Mouse (Mus musculus) liver, adult (tissue): ENCODE results near the gene Atp2b2.

Source experiments
- GATA4 ChIP-seq: IDR thresholded peaks from 2 replicates; pipeline ENCODE4 v1.6.1; 2014; ENCODE audit warnings: mild to moderate bottlenecking, low read length; ENCODE audit not compliant: insufficient replicate concordance

The Atp2b2 gene

GRCm38 (mm10) chr6:113890023-113890857 is 152.2 kb downstream of the Atp2b2 start:
- TF ChIP-seq GATA4: no peak

- TF ChIP-seq GATA4: no peak
These were observed 153.2 kb downstream of the Atp2b2 start for GRCm38 (mm10) chr6:113889180-113889579.

DNA sequence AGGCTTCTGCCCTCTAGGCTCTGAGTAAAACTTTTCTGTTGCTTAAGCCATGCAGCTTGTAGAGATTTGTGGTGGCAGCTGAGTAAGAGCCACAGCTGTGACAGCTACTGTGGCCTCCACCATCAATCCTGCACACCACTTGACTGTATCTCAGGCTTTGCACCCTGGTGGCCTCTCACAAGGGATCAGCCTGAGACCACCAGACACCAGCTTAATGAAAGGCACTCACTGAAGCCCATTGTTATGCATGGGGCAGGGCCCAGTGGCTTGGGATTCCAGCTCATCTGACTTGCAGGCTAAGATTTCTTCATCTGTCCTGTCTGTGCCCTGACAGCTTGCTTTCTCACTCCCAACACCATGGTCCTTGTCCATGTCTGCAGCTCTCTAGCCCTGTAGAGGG is 155.5 kb downstream of the Atp2b2 start:
- TF ChIP-seq GATA4: no peak

DNA sequence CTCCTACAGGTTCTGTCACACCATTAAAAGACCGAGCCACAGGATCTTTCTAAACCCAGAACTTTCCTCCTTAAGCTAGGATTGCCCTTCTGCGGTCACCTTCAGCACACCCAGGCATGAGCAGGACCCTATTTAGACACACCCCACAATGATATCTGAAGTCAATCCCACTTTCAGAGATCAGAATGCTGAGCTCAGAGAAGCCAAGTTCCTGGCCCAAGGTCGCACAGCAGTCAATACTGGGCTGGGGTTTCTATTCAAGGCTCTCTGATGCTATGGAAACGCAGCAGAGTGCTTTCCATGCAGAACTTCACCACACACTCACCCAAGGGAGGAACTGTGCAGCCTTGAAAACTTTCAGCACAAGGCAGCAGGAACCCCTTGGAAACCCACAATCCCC is 157.6 kb downstream of the Atp2b2 start:
- TF ChIP-seq GATA4: no peak

DNA sequence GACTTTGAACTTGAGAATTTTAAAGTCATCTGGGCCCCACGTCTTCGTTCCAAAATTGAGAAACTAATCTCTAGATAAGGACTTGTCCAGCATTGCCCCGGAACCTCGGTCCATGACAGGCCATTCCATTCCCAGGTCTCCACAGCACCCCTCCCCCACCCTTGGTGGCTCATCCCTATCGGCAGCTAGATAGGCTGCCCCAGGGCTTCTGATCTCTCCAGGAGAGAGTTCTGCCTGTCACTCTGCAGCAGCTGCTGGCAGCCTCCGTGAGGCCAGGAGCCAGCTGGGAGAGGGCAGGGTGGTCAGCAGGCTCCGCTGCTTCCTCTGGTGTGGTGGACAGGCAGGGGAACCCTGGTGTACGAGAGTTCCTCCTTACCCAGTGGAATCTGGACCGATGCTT is 159.2 kb downstream of the Atp2b2 start:
- TF ChIP-seq GATA4: no peak

- no peak for TF ChIP-seq GATA4
These were observed 160.0 kb downstream of the Atp2b2 start for GRCm38 (mm10) chr6:113882396-113882795.

DNA sequence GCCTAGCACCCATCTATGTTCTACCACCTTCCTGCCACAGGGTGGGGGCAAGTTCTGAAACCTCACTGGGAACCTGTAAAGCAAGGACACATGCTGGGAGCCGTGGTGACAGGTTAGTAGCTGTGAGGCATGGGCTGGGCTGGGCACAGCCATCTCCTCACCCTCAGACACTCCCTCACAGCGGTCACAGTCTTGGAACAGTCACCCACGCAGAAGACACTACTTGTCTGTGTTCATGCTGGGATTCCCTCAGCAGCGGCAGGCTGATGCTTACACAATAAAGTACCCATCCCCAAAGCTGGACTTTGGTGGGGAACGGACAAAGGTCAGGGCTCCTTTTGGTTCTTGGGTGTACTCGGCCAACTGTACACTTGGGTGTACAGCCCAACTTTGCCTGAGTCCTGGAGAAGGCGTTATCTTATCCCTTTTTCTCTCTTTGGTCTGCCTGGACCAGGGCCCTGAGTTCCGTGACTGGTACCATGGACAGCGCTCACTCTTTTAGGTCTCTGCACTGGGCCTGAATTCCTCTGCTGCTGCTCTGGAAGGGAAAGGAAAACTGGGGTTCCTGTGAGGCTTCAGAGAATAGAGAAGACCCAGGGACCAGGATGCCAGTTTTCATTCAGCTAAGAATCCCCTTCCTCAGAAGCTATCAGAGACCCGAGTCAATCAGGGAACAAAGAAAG is 160.7 kb downstream of the Atp2b2 start:
- no peak for TF ChIP-seq GATA4

GRCm38 (mm10) chr6:113879366-113879765 is 163.0 kb downstream of the Atp2b2 start:
- TF ChIP-seq GATA4: no peak

DNA sequence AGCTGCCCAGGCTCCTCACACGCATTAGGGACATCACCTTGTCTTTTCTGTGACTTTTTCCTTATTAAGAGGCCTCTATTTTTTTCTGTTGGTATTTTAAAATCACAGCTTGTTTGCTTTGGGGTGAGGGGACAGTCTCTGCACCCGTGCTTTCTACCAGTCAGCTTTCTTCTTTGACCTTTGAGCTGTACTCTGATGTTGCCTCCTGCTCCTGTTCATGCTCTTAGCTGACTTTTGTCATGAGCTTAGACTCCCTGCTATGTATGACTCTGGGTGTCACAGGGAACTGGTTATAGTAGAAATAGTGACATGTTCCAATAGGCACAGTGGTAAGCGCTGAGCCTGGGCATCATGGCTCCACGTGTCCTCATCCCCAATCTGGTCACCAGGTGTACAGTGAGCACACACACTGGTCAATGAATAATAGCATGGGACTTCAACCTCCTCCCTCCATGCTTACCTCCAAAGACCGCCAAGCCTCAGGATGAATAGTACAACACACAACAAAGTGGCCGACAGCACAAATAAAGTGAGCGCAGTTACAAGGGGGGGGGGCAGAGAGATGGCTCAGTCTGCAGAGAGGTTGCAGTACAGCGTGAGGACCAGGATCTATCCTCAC is 163.8 kb downstream of the Atp2b2 start:
- no peak for TF ChIP-seq GATA4

- TF ChIP-seq GATA4: no peak
These were observed 165.8 kb downstream of the Atp2b2 start for GRCm38 (mm10) chr6:113876585-113876984.

DNA sequence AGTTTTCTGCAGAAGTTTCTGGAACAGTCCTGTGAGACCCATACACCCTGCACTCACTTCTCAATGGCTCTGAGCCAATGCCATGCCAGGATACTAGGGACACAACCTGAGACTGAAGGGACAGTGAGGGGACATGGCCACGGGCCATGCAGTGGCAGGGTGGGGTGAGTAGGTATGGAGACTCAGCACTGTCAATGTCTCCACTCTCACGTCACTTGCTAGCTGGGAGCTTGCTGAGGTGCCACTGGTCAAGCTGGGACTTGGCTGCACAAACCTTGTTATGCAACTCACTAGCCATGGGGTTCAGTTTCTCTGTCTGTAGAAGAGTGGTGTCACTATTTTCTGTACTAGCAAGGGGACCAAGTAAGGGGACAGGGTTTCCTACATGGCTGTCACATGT is 167.2 kb downstream of the Atp2b2 start:
- no peak for TF ChIP-seq GATA4

DNA sequence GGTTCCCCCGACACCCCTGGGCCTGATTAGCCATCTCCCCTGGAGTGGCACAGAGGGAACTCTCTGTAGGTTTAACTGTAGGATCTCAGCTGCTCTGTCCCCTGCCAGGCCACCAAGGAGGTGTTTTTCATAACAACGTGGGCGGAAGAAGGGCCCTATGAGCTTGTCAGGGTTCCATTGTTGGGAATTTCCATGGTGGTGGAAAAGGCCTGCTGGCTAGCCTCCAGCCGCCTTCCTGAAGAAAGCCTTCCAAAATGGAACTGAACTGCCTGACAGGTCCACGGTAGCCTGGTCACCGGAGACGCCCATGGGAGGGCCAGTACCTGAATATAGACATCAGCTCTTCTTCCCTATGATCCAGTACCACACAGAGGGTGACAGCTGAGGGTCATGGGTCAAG is 169.8 kb downstream of the Atp2b2 start:
- TF ChIP-seq GATA4: no peak

DNA sequence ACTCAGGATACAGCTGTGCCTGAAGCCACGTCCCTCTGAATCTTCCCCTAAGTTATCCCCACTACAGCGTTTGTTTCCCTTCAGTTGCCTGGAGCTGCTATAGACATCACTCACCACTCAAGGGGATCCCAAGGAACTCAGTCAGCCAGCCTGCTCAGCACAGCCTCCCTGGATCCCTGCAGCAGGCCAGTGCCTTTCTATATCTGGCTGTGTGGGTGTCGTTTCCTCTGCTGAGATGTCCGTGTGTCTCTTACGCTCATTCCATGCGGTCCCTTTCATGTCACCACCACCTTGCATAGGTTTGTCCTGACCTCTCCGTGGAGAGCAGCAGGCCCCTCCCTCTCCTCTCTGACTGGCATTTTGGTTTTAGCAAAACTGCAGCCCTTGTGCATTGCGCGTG is 171.6 kb downstream of the Atp2b2 start:
- no peak for TF ChIP-seq GATA4

DNA sequence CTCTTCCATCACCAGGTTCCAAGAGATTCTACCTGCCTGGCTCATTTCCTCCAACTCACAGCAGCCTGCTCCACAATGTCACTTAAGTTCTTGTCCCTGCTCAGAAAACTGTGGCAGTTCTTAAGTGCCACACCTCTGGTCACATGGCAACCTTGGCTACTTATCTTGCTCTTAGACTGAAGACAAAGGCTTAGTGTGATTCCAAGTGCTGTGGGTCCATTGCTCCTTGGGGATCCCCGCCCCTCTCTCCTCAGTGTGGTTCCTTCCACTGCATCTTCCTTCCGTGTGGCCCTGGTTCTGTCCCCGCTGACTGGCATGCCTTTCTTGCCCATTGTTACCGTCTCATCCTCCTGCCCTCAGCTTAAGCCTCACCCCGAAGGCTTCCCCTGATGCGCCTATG is 173.9 kb downstream of the Atp2b2 start:
- no peak for TF ChIP-seq GATA4

GRCm38 (mm10) chr6:113865699-113866098 is 176.7 kb downstream of the Atp2b2 start:
- TF ChIP-seq GATA4: no peak

GRCm38 (mm10) chr6:113864812-113865211 is 177.6 kb downstream of the Atp2b2 start:
- no peak for TF ChIP-seq GATA4

DNA sequence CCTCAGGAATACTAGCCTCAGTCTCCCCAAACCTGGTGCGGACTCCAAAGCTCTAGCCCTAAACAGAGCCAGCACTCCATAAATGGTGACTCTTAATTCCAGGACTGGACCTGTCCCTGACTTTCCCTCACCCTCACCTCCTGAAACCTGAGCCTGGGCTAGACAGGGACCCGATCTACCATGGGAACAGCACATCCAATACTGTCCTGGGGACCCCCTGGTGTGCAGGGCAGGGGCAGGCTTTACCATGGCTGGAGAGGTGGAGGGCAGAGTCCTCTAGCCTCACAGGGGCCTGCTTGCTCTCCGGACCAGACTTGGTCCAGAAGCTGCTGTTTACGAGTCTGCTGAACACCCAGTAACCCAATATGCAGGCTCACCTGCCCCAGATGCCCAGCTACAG is 179.5 kb downstream of the Atp2b2 start:
- TF ChIP-seq GATA4: no peak

DNA sequence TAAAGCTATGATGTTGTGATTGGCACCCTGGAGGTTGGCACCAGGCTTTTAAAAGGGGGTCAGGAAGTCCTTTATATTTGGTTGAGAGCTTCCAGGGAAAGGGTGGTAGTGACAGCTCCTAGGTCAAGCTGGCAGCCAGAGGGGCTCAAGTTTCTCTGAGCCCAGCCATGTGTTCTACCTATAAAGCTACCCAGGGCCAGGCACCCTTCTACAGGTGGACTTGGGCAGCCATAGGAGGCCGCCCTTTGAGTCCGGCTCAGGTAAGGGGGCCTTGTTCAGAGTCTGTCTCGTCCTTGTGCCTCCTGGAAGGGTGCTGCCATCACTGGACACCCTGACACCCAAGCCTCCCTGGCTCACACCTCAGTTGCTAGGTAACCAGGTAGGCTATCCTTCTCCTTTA is 180.5 kb downstream of the Atp2b2 start:
- no peak for TF ChIP-seq GATA4
